Mouse (Mus musculus): ENCODE results near the gene Lgals8.

The Lgals8 gene

DNA sequence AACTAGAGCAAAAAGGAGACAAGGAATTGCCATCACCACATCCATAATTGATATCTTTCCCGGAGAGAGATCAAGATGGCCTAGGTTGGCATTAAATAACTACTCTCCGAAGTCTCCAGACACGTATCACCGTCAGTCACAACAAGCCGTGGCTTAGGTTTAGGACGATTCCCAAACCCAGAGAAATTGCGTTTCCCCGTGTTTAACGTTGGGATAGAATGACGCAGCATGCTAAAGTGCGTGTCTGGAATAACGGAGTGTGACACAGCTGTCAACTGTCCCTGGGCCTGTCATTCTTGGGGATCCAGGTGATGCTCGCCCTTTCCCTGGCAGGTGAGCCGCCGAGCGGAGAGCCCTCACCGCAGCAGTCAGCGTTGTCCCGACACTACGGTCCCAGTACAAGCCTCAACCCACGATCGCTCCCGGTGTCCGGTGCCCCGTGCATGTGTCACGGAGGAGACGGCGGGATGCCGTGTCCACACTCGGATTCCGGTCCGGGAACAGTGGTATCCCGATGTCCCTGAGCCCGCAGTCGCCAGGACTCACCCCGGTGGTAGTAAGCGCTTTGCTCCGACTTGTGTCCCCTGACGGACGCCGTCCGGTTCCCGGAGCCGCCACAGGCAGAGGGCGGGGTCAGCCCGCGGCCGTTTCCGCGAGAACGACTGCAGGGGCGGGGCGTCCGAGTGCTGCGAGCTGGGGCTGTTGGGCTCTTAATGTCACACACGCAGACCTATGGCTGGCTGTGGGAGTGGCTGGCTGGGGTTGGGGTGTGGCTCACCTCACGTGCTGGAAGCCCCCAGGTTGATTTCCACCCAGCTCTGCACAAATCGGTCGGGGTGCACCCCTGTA lies 3.6 kb downstream of the Lgals8 start:
- DNase-seq (ENCODE audit: low read depth, low spot score), result peak; percentile 78

DNA sequence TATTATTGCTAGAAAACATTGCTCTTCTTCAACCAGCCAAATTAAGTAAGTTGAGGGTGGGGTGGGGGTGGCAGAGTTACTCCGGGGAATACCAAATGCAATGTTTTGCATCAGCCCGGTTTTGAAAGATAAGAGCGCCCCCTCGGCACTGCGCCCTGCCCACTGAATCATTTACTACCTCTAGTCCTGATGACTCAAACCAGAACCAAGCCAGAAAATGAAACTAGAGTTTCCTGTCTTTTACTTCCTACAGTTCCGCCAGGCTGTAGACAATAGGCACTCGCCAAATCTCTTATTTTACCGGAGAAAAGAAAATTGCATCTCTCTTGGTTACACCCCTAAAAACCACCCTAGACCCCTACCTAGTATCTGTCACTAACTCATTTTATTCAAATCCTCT lies 4.3 kb downstream of the Lgals8 start:
- no peak for DNase-seq (ENCODE audit: low read depth, low spot score)

DNA sequence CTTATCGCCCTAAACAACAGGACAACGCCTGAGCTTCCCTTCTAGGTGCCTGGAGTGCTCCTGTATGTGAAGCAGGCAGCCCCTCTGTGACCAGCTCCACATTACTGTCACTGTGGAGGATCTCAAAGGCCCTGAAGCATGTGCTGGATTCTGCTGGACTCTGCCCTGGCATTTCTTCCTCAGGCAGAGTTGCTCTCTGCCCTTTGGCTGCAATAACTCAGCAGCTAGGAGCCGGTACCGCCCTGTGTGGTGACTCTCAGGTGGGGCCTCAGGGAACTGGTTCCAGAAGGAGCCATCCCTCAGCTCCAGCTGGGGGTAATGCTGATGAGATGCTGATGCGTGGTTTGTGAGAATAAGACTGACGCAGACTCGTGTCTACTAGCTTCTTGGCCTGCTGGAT lies 8.0 kb downstream of the Lgals8 start:
- DNase-seq (ENCODE audit: low read depth, low spot score), result no peak

DNA sequence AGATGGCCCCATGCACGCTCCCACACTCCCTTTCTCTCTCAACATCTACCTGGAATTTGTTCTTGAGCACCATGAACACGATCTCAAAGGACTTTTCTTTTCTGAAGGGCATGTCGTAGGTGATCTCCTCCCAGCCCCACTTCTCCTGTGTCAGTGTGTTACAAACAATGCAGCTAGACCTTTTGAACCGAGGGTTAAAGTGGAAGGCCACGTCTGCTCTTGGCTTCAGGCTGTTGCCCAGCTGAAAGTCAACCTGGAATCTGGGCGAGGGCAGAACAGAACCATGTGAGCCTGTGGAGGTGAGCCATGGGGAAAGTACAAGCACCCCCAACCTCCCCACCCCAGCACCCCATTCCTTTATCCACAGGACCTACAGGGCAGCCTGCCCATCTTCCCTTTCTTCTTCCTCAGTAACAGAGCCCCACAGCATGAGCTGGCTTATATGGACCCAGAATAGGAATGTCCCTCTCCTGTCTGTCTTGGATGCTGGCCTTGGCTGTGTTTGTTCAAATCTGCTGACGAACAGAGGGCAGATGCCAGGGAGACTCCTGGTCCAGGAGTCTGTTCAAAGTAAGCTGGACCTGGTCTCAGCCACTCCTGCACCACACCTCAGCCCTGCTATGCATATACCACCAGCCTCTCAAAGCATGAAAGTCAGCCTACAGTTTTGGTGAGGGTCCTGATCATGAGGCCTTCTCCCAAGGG lies 9.9 kb downstream of the Lgals8 start:
- DNase-seq (ENCODE audit: low read depth, low spot score), result no peak

DNA sequence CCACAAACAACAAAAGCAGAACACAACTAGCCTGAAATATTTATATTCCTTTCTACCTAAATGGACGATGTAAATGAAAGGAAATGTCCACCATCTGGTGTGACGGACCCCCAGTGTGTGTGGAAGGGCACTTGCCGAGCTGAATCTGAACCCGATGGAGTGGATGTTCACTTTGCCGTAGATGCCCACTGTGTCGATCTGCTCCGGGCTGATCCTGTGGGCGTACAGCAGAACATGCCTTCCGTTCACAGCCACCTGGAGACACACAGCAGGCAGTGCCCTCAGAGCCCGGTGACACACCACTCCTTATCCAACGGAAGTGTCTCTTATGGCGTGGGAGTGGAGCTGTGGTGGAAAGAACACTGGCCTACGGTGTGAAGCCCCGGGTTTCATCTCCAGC lies 11.6 kb downstream of the Lgals8 start:
- no peak for DNase-seq (ENCODE audit: low read depth, low spot score)

DNA sequence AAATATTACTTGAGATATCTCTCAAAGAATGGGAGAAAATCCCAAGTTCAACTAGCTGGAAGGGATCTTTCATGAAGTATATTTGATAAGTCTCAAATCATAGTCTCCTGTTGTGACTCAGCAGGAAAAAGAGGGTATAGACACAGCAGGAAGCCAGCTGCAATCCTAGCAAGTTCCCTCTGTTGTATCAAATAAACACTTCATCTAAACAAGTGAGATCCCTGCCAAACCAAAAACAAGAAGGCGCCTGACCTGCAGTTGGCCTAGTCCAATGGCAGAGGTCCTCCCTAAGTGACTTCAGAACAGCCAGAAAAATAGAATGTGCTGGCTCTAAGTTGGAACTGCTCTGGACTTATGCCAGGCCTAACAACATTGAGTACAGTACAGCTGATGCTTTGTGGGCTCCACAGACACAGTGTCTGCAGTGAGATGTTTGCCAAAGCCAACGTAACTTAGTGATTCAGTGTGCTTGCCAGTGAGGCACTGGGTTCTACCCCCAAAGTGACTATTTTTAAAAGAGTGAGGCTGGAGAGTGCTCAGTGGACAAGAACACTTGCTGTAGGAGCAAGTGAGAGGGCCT lies 22.6 kb downstream of the Lgals8 start:
- DNase-seq (ENCODE audit: low read depth, low spot score), result no peak

DNA sequence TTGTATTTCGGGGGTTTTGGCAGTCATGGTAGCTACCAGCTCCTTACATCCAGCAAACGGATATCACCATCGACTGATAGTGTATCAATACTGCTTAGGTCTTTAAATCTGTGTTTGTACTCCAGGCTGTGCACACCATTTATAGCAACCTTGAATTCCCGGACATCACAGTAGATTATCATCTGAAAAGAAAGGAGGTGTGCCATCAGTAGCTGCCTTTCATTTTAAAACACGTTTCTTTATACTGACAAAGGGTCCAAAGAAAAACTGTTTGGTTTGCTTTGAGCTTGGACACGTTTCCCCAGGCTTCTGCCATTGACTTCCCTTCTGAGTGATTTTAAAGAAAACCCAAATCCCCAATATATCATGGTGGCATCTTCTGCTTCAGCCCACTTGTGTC lies 23.9 kb downstream of the Lgals8 start:
- DNase-seq (ENCODE audit: low read depth, low spot score), result no peak

DNA sequence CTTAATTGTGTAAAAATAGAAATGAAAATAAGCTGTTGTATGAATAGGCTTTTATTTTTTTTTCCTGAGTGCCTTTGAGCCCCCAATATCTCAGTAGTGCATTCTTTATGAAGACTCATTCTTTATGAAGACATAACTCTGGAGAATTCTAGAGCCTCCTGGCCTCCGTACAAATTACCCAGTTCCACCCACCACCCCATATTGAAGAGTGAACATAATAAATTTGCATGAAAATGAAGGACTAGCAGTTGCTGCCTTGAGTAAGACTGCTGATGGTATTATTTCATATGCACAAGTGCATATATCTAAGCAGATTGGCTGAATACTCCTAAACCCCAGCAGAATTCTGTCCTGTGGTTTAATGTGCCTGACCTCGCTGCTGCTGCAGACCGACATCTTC lies 25.2 kb downstream of the Lgals8 start:
- no peak for DNase-seq (ENCODE audit: low read depth, low spot score)

DNA sequence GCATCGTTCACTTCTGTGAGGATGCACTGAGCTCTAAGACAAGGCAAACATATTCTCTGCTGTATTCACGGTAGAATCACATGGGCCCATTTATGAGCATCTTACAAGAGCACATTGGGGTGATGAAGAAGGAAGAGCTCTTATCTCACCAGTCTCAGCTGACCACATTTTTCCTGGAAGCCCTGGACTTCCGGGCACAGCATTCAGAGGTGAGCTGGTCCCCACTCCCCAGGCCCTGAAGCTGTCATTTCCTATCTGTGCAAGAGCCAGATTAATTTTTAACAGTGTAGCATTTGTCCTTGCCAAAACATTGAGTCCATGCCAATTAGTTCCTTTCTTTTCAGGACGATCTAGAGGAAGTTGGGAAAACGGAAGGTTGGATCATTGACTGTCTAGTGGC lies 30.9 kb downstream of the Lgals8 start:
- no peak for DNase-seq (ENCODE audit: low read depth, low spot score)

DNA sequence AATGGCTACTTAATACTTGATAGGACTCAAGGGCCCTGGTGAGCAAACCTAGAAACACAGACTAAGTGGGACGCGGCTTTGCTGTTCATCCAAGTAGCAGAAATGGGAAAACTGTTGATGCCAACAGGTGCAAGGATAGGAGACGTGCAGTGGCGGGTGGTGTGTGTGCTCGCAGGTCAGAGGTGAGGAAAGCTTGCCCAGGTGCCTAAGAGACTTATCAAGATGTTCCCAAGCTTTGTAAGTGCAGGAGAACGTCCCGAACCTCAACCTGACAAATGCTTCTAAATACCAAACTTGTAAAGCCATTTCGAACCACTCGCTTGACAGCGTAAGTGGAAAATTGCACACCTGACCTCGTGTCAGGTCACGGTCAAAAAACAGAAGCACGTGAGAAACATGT lies 36.2 kb downstream of the Lgals8 start:
- DNase-seq (ENCODE audit: low read depth, low spot score), result no peak

DNA sequence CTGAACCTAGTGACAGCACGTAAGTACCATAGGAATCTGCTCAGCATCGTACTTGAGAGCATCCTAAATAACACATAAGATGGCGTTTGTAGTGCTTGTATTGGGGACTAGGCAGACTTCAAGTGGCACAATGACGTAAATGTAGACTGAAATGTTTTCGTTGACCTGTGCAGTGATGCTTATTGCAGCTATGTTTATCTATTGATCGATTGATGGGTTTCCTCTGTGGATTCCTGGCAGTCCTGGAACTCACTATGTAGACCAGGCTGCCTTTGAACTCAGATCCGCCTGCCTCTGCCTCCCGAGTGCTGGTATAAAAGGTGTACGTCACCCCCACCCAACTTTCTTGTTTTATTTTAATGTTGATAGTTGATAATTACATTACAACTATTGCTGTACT lies 44.1 kb downstream of the Lgals8 start:
- DNase-seq (ENCODE audit: low read depth, low spot score), result no peak

DNA sequence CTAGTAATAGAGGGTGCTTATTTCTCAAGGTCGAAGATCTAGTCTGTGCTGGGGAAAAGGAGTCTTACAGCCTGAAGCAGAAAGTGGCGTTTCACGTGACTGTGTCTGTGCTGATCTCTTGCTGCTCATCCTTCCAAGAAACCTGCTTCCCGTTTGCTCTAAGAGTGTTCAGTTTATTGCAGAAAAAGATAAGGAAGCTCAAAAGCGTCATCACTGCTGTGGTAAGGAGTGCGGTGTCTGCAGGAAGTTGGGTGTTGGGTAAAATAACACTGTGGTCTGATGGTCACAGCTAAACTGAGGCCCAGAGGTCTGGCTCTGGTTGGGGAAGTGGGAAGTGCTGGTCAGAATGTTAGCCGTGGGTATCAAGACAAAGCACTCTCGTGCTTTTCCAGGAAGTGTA lies 52.7 kb downstream of the Lgals8 start:
- DNase-seq (ENCODE audit: low read depth, low spot score), result no peak

DNA sequence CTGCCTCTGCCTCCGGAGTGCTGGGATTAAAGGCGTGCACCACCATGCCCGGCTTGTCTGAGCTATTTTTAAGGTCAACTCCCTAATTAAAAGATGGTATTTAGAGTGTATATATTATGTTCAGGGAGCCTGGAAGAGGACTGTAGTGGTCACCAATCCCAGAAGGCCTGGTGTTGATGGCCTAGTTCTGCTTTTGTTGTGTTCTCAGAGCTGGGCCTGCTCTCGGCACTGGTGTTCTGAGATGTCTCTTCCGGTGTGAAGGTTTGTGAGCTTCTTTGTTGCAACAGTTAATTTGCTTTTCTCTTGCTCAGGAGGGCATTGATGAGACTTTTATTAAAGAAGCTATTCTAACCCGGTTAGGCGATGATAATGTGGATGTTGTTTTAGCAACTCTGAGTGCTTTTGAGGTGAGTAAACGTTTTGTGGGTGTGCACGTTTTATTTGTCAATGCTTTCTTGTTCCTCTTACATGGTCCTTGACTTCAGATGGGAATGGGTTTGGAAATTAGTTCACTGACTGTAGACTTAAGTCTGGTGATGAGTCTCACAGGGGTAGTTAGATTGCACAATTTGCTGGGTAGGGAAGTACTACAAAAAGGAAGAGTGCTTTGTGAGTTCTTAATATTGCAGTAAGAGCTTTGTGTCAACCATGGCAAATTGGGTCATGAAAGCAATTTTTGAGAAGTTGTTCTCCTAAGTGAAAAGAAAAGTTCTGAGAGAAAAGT lies 56.2 kb downstream of the Lgals8 start:
- DNase-seq (ENCODE audit: low read depth, low spot score), result no peak

DNA sequence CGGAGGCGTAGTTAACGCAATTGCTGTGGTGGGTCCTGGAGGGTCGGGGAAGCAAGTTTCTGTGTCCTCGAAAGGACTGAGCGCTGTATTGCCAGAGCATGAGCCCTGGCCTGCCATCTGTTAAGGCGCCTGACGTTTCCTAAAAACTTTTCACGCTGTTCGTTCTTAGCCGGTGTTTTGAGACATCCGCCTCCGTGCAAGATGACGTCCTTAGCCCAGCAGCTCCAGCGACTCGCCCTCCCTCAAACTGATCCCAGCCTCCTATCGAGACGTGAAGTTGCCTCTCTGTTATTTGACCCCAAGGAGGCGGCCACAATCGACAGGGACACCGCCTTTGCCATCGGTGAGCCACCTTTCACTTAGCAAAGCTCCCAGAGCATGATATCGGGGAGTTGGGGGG lies 69.2 kb downstream of the Lgals8 start:
- no peak for DNase-seq (ENCODE audit: low read depth, low spot score)

DNA sequence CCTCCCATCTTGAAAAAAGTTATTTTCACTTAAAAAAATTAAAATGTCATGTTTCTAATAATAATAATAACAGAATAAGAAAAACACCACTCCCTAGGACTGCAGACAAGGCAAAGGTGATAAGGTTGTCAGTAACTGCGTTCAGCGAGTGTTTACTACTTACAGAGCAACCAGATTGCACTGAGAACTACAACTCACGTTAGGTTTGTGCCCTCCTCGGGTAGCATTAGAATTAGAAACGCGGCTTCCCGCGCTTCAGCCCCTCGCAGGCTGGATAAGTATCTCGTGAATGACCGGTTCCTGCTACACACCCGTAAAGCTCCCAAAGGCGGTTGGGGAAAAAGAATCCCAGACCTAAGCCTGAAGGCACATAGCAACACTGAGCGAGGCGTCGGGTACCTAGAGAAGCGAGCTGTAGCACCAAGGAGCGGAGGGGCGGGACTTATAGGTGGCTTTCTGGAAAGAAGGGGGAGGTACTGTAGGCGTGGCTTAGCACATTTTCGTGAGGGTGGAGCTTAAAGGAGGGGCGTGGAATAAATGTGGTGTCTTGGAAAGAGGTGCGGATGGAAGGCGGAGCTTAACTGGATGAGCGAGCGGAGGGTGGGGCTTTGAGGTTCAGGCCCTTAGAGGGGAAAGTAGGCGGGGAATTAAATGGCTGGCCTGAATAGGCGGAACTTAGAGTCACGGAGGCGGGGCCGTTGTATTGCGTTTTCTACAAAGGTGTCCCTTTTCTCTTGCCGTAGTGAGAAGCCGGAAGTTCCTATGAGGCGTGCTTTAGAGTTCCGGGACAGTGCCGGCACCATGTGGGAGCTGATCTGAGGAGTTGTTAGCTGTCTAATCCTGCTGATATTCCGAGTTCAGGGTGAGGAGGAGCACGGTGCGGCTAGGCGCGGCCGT lies 69.9 kb downstream of the Lgals8 start, which contains the start of gene Heatr1:
Heatr1 (plus strand) TSS at position 419 of the 897 bp plus-strand sequence.
- DNase-seq (ENCODE audit: low read depth, low spot score), result peak; percentile 97
